Mouse (Mus musculus) hematopoietic stem cell, adult 5-6 weeks (primary cell): ENCODE results near the gene Samd7. TPM values are rescaled to one million over a fixed set of nuclear protein-coding genes. Genes with fewer than 3 reads are reported as not detected.
A peak's percentile ranks its signal among the peaks of the same experiment; 100 is the strongest.
"Not testable (repeated sequence)": the region's sequence is repeated elsewhere in the genome, so short reads cannot be mapped to it uniquely, and the experiment has no call there.

Experiments
- ATAC-seq, 2 experiments: fragments of 125-278 bp in 1 of 2; replicated peaks in 1 of 2; 2 replicates each; pipeline ENCODE4 v1.8.0; 2016 to 2017; ENCODE audit warnings: inconsistent platforms in 2 of 2, mild to moderate bottlenecking in 2 of 2, moderate number of reproducible peaks in 2 of 2, low read depth in 1 of 2, moderate TSS enrichment in 1 of 2; ENCODE audit not compliant: low FRiP score in 2 of 2, poor library complexity in 2 of 2, severe bottlenecking in 2 of 2, insufficient read depth in 1 of 2, low TSS enrichment in 1 of 2
- total RNA-seq: library from RNA; stranded (forward); fragments of 172-1452, 232-1000 nt; gene quantifications from 2 replicates; pipeline ENCODE4 v1.2.3, GENCODE M21; 2017

Samd7 gene
- not detected in 2 replicates for total RNA-seq

GRCm38 (mm10) chr3:30746006-30746405, at the start of gene Samd7:
Gene Samd7, plus strand, starts transcription at chr3:30746293.
- ATAC-seq, result no peak

GRCm38 (mm10) chr3:30696346-30696745, 49.7 kb upstream of the Samd7 start:
- ATAC-seq, result peak; percentile 46 to 51; a peak in 3 of 4 replicates

- ATAC-seq, result no peak
These were observed 48.2 kb upstream of the Samd7 start for GRCm38 (mm10) chr3:30697891-30698290.

- ATAC-seq, result not testable (repeated sequence)
These were observed 46.2 kb upstream of the Samd7 start, which contains the start of gene Lrrc31 for GRCm38 (mm10) chr3:30699711-30700505. Gene Lrrc31, minus strand, starts transcription at chr3:30699843.

- ATAC-seq, result no peak
These were observed 40.1 kb upstream of the Samd7 start for GRCm38 (mm10) chr3:30705977-30706376.

- peak; percentile 39 to 46; a peak in 3 of 4 replicates for ATAC-seq
These were observed 39.3 kb upstream of the Samd7 start for GRCm38 (mm10) chr3:30706614-30707276.

GRCm38 (mm10) chr3:30710191-30710590, 35.9 kb upstream of the Samd7 start:
- no peak for ATAC-seq

GRCm38 (mm10) chr3:30713334-30713733, 32.8 kb upstream of the Samd7 start:
- ATAC-seq, result no peak

GRCm38 (mm10) chr3:30718649-30719048, 27.4 kb upstream of the Samd7 start:
- peak in 1 of 2 experiments; percentile 17; a peak in 1 of 4 replicates for ATAC-seq

- ATAC-seq, result no peak
These were observed 24.1 kb upstream of the Samd7 start for GRCm38 (mm10) chr3:30722036-30722435.

GRCm38 (mm10) chr3:30722461-30722860, 23.6 kb upstream of the Samd7 start:
- ATAC-seq, result no peak

GRCm38 (mm10) chr3:30723179-30723578, 22.9 kb upstream of the Samd7 start:
- ATAC-seq, result no peak

GRCm38 (mm10) chr3:30724105-30724824, 21.8 kb upstream of the Samd7 start:
- ATAC-seq, result no peak

GRCm38 (mm10) chr3:30724848-30725465, 21.1 kb upstream of the Samd7 start:
- no peak for ATAC-seq

- ATAC-seq, result no peak
These were observed 20.6 kb upstream of the Samd7 start for GRCm38 (mm10) chr3:30725514-30725913.

GRCm38 (mm10) chr3:30727209-30727608, 18.9 kb upstream of the Samd7 start:
- no peak for ATAC-seq

GRCm38 (mm10) chr3:30729046-30729445, 17.0 kb upstream of the Samd7 start:
- no peak for ATAC-seq
